In genomic region chrX:53724596-53724995, GRCm38 (mm10) we compare ENCODE assay signal across 30 mouse cellular contexts. TPM values are rescaled to one million over a fixed set of nuclear protein-coding genes. Genes with fewer than 3 reads are reported as not detected.
"Had no signal": no experiment of that assay in that cellular context is flagged by ENCODE, and none has a peak within 500 bp of the region (broad histone marks: within the 10 kb centered on the region; RNA-seq: fewer than 3 reads in every experiment).

Gene 4930502E18Rik (plus strand): TSS chrX:53724826.

- H3K27ac ChIP-seq: heart, adult 2 months; heart, embryonic 13.5 days; heart, embryonic 15.5 days; hindbrain, embryonic 13.5 days; hindbrain, embryonic 15.5 days; hindbrain, postnatal 0 days; kidney, embryonic 15.5 days; kidney, postnatal 0 days; limb, embryonic 10.5 days; limb, embryonic 12.5 days; liver, embryonic 13.5 days had no signal

- H3K36me3 ChIP-seq: heart, embryonic 13.5 days; heart, embryonic 15.5 days; hindbrain, embryonic 13.5 days; hindbrain, embryonic 15.5 days; kidney, embryonic 15.5 days; limb, embryonic 10.5 days; limb, embryonic 12.5 days; liver, embryonic 13.5 days had no signal

- H3K27me3 ChIP-seq: heart, embryonic 13.5 days; heart, embryonic 15.5 days; hindbrain, embryonic 13.5 days; hindbrain, embryonic 15.5 days; kidney, embryonic 15.5 days; limb, embryonic 12.5 days; liver, embryonic 13.5 days had no signal

- ATAC-seq: hindbrain, postnatal 0 days; intestine, embryonic 16.5 days had no signal

- H3K4me1 ChIP-seq: heart, embryonic 13.5 days; heart, embryonic 15.5 days; hindbrain, embryonic 13.5 days; hindbrain, embryonic 15.5 days; kidney, embryonic 15.5 days; limb, embryonic 10.5 days; limb, embryonic 12.5 days; liver, embryonic 13.5 days had no signal

- DNase-seq: gastrocnemius, postnatal 14 days; gastrocnemius, postnatal 36 days; heart, adult 11 months; heart, adult 2 months; heart, postnatal 14 days; heart, postnatal 36 days; kidney, adult 11 months; kidney, adult 2 months; kidney, adult 9 months; kidney, postnatal 14 days; kidney, postnatal 36 days; layer of hippocampus, adult 9-11 months; layer of hippocampus, postnatal 36 days; liver; liver, embryonic 13.5 days had no signal

- H3K9me3 ChIP-seq: heart, embryonic 13.5 days; heart, embryonic 15.5 days; hindbrain, embryonic 13.5 days; hindbrain, embryonic 15.5 days; kidney, embryonic 15.5 days; limb, embryonic 10.5 days; limb, embryonic 12.5 days; liver, embryonic 13.5 days had no signal

- H3K4me3 ChIP-seq: heart, adult 2 months; heart, embryonic 13.5 days; heart, embryonic 15.5 days; hindbrain, embryonic 13.5 days; hindbrain, embryonic 15.5 days; kidney, embryonic 15.5 days; limb, embryonic 10.5 days; limb, embryonic 12.5 days; liver, embryonic 13.5 days had no signal

- H3K4me2 ChIP-seq: heart, embryonic 11.5 days; heart, embryonic 13.5 days; heart, embryonic 15.5 days; hindbrain, embryonic 13.5 days; hindbrain, embryonic 15.5 days; kidney, embryonic 15.5 days; limb, embryonic 12.5 days; liver, embryonic 11.5 days; liver, embryonic 13.5 days had no signal

- H3K9ac ChIP-seq: heart, embryonic 13.5 days; heart, embryonic 15.5 days; hindbrain, embryonic 13.5 days; hindbrain, embryonic 15.5 days; kidney, embryonic 15.5 days; limb, embryonic 12.5 days; liver, embryonic 13.5 days had no signal

RNA-seq across cellular contexts. Expression of gene 4930502E18Rik, which starts in this region (rescaled TPM):
- polyA plus RNA-seq: gonadal fat pad, adult 2 months; heart, adult 2 months; hindbrain, embryonic 11.5 days; kidney, adult 2 months; large intestine, adult 2 months; liver, embryonic 13.5 days had no signal
